In genomic region chr8:91404311-91404710, GRCm38 (mm10) we compare ENCODE assay signal across 10 mouse cellular contexts.
"Had no signal": no experiment of that assay in that cellular context is flagged by ENCODE, and none has a peak within 500 bp of the region (broad histone marks: within the 10 kb centered on the region; RNA-seq: fewer than 3 reads in every experiment).

No protein-coding gene starts in this region.

- H3K4me3 ChIP-seq: layer of hippocampus, adult 2 months; limb, embryonic 12.5 days; midbrain, embryonic 13.5 days had no signal

- ATAC-seq: inflammation-experienced regulatory T-cells, adult 6 months; midbrain, embryonic 13.5 days had no signal

- DNase-seq: kidney, adult 18-20 months; lung, adult 18-20 months; right cerebral cortex, adult 18-20 months; right cerebral cortex, postnatal 25 days; thymus, postnatal 4 days had no signal

- H3K9ac ChIP-seq: limb, embryonic 12.5 days; midbrain, embryonic 13.5 days had no signal

- H3K27ac ChIP-seq: kidney, postnatal 0 days; layer of hippocampus, adult 2 months; limb, embryonic 12.5 days; midbrain, embryonic 13.5 days had no signal

- H3K9me3 ChIP-seq: limb, embryonic 12.5 days; midbrain, embryonic 13.5 days had no signal

- H3K4me1 ChIP-seq: midbrain, embryonic 13.5 days had no signal

- H3K4me2 ChIP-seq: limb, embryonic 12.5 days; midbrain, embryonic 13.5 days had no signal

- H3K27me3 ChIP-seq: limb, embryonic 12.5 days; midbrain, embryonic 13.5 days had no signal
